Mouse (Mus musculus): ENCODE results near the gene Sspo. TPM values are rescaled to one million over a fixed set of nuclear protein-coding genes. Genes with fewer than 3 reads are reported as not detected.

Sspo gene
- polyA plus RNA-seq (2012; fragmentation: generic; extraction: Trizol), result under 1 TPM in 1 of 2 experiments, not detected in 1; 0.06 TPM

DNA sequence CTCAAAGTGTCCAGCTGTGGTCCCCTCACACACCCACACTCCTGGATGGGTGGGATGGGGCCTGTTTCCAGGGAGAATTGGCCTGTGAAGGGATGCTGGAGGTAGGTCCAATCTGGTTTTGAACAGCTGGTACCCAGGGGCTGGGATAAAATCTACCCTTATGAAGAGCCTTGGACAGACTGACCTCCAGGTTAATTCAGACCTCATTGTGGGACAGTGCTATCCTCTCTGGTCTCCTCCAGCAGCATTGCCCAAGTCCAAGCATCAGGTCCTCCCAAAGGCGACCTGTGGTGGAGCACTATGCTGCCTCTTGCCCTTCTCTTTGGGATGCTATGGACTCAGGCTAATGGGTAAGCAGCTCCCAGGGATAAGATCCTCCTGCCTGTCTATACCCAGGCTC is at the start of gene Sspo:
Gene Sspo (plus strand): TSS at position 301 of the 400 bp plus-strand sequence.

DNA sequence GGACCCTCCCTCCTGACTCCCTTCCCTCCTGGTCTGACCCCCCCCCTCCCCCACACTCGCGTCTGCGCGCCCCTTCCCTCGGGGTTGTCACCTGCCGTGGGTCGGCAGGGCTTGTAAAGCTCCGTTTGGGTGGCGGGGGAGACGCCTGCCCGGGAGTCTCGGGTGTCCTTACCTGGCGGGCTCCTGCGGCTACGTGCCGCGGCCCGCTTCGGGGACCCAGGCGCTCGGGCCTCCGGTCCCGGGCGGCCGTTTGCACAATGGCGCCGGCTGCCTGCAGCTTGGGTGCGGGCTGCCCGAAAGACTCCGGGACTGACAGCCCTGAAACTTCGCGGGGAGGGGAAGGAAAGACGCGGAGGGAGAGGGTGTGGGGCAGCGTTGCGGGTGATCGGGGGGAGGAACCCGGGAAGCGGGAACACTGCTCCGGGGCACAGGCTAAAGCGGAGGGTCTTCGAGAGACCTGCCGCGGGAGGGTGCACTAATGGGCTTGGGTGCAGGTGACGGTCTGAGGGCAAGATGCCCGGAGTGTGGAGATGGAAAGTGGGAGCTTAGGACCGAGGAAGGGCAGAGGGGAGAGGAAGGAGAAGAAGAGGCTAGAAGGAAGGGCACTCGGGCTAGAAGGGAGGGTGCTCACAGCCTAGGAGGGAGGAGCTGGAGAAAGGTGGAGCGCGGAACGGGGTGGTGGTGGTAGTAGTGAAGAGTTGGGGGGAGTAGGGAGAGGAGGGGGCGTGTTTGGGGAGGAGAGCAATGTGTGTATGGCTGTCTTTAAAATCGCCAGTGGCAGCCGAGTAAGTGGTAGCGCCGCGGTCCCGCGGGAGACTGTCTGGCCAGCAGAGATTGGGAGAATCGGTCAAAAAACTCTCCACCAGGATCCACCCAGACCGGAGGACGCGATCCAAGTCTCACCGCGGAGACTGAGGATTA is 2.6 kb upstream of the Sspo start, which contains the start of gene Zfp467:
Gene Zfp467 (minus strand): TSS at position 645 of the 921 bp plus-strand sequence.

DNA sequence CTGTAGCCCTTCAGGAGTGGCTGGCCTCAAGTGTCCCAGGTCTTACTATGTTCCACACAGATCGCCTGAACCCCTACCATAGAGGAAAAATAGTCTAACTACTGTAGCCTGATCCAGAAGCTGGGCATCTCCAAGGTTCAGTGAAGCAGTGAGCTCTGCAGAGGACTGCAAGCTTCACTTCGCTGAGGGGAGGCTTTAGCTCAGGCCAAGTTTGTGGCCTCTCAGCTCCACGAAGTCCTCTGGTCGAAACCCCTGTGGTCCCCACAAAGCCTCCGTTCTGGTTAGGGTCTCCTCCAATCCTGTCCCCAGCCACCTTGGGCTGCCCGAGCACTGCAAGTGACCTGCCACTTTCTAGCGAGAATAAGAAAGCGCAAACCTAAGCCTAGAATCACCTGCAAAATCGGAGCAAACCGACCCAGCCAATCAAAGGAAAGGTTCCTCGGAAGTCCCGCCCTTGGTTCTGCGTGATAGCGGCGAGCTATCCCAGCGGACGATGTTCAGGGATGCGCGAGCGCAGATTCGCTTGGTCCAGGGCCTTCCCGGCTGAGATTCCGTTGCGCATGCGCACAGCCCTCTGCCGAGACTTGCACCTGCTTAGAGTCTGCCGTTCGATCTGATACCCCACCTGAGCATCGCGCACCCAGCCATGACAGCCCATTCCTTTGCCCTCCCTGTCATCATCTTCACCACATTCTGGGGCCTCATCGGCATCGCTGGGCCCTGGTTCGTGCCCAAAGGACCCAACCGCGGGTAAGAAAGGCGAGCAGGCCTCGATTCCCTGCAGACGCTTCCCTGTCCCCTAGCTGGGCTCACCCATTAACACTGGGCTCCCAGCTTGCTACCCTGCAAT is 89.3 kb downstream of the Sspo start, which contains the start of gene Atp6v0e2:
Gene Atp6v0e2 (plus strand): TSS at position 511 of the 850 bp plus-strand sequence.

Other genes starting within 250 kb of the Sspo start
- under 1 TPM; 0.02 to 0.30 TPM for gene Krba1, start 52.6 kb upstream of the Sspo start, polyA plus RNA-seq (2012; fragmentation: generic; extraction: Trizol)
- 1 to 10 TPM in 1 of 2 experiments, under 1 TPM in 1; 0.02 to 1.2 TPM for gene Zfp467, start 2.4 kb upstream of the Sspo start, polyA plus RNA-seq (2012; fragmentation: generic; extraction: Trizol)
- 1 to 10 TPM in 1 of 2 experiments, under 1 TPM in 1; 0.92 to 2.3 TPM for gene Atp6v0e2, start 89.4 kb downstream of the Sspo start, polyA plus RNA-seq (2012; fragmentation: generic; extraction: Trizol)
- gene Lrrc61, start 106.6 kb downstream of the Sspo start, polyA plus RNA-seq (2012; fragmentation: generic; extraction: Trizol), result 10 to 100 TPM in 1 of 2 experiments, 1 to 10 TPM in 1; 1.8 to 19.9 TPM
- 10 to 100 TPM in 1 of 2 experiments, under 1 TPM in 1; 0.09 to 44.4 TPM for gene Rarres2, start 124.6 kb downstream of the Sspo start, polyA plus RNA-seq (2012; fragmentation: generic; extraction: Trizol)
- gene Gm45021, start 141.4 kb downstream of the Sspo start, polyA plus RNA-seq (2012; fragmentation: generic; extraction: Trizol), result not detected
- gene Repin1, start 145.7 kb downstream of the Sspo start, polyA plus RNA-seq (2012; fragmentation: generic; extraction: Trizol), result 1 to 10 TPM; 2.3 to 8.6 TPM
- 1 to 10 TPM in 1 of 2 experiments, not detected in 1; 1.6 TPM for gene Gm44965, start 145.7 kb downstream of the Sspo start, polyA plus RNA-seq (2012; fragmentation: generic; extraction: Trizol)
- 1 to 10 TPM in 1 of 2 experiments, under 1 TPM in 1; 0.67 to 2.8 TPM for gene Zfp775, start 153.8 kb downstream of the Sspo start, polyA plus RNA-seq (2012; fragmentation: generic; extraction: Trizol)
- gene AI854703, start 178.5 kb downstream of the Sspo start, polyA plus RNA-seq (2012; fragmentation: generic; extraction: Trizol), result under 1 TPM in 1 of 2 experiments, not detected in 1; 0.02 TPM
- not detected for gene Gimap8, start 199.0 kb downstream of the Sspo start, polyA plus RNA-seq (2012; fragmentation: generic; extraction: Trizol)
- under 1 TPM in 1 of 2 experiments, not detected in 1; 0.08 TPM for gene Gimap9, start 227.9 kb downstream of the Sspo start, polyA plus RNA-seq (2012; fragmentation: generic; extraction: Trizol)
- gene Gimap4, start 236.3 kb downstream of the Sspo start, polyA plus RNA-seq (2012; fragmentation: generic; extraction: Trizol), result not detected

Data from C3H10T1/2 (cell line).